Mouse (Mus musculus): ENCODE results near the gene Cttn.

The Cttn gene

DNA sequence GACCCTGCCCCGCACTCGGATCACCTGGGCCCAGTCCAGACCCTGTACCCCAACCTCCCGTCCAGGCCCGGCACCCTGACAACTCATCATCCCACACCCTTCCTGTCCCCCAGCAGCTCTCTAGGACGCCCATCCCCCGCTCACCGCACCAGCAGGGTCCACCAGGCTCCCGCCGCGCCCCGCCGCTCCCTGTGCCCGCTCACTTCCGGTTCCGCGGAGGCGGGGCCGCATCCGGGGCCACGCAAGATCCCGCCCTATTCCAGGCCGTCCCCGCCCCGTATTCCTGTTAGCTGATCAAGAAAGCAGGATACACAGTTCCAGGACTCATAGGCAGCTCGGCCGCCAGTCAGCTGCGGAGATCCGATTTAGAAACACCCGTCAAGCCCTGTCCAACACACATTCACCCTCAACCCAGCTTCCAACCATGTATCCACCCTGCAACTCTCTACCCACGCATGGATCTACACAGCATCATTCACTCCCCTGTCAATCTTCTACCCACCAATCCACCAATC is at the start of gene Cttn:
Gene Cttn (minus strand): TSS at position 465 of the 515 bp plus-strand sequence.
- DNase-seq (ENCODE audit: low spot score), result peak; percentile 89

DNA sequence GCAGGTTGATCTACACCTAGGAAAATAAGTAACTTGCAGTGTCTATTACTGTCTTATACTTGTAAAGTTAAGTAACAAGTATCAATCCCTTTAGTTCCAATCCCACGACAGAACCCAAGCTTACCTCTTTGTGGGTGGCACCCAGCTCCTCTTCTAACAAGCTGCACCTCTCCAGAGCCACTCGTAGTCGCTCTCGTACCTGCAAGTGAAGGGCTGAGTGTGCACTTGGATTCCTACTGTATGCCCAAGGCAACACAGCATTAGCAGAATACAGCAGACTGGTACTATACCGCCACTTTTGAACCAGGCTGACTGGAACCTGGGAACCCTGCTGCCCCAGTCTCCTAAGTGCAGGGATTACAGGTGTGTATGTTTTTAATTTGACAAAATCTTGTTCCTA is 49.0 kb upstream of the Cttn start:
- no peak for DNase-seq (ENCODE audit: low spot score)

- DNase-seq (ENCODE audit: low spot score), result no peak
Measured at GRCm38 (mm10) chr7:144516711-144517110, 45.9 kb upstream of the Cttn start.

DNA sequence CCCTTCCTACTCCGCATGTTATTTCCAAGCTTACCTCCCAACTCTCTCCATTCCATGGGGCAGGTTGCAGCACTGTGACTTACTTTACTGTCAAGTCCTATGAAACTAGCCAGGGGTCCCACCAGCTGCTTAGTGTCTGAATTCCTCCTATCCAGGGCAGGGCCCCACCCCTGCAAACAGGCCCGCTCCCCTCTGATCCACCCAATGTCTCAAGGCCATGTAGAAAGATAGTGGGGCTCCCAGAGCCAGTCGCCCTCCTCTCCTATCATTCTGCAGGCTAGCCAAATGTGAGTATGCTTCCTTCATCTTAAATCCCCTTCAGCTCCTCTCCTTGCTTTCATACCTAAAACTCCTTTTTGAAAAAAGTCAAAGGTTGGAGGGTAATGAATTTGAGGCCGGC is 38.3 kb upstream of the Cttn start:
- DNase-seq (ENCODE audit: low spot score), result no peak

DNA sequence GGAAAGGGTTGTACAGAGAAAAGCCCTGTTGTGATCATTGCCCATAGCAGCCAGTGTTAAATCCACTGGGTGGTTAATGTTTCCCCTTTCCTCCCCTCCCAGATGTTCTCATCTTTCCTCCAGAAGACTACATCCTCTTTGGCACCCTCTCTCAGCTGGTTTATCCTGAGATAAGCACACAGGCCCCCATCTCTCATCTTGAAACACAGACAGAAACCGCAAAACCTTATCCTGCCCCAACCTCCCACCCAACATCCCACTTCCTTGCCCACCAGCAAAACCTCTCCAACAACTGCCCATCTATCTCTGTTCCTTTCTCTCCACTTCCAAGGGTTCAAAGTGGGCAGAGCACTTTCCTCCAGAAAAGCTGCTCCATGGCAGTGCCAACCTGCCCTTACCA is 36.0 kb upstream of the Cttn start:
- DNase-seq (ENCODE audit: low spot score), result no peak

- DNase-seq (ENCODE audit: low spot score), result no peak
Measured at GRCm38 (mm10) chr7:144503959-144504358, 33.1 kb upstream of the Cttn start.

GRCm38 (mm10) chr7:144492931-144493330 is 22.1 kb upstream of the Cttn start:
- no peak for DNase-seq (ENCODE audit: low spot score)

DNA sequence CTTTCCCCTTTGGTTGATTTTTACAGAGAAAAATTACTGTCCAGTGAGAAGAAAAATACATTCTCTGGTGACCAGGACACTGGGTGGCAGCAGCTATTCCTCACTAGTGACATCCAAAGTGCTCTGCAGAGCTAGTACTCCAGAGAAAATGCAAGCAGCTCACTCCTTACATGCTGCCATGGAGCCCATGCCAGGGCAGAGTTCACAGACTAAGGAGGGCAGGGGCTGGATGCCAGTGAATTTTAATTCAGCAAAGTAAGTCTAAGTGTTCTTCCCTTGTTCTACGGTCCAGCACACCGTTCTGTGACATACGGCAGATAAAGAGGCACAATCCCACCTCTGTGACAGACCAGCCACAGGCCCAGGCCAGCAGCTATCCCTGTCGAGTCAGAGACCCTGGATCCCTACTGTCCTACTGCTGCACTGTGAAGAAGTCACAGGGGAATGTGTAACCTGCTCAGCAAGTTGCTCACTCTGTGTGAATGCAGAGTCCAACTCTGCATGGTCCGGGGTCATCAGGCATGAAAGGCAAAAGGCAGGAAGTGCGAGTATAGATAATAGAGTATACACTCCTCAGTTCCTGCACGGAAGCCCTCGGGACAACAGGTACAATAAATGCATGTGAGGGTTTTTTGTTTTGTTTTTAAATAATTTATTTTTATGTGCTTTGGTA is 19.5 kb upstream of the Cttn start:
- DNase-seq (ENCODE audit: low spot score), result no peak

DNA sequence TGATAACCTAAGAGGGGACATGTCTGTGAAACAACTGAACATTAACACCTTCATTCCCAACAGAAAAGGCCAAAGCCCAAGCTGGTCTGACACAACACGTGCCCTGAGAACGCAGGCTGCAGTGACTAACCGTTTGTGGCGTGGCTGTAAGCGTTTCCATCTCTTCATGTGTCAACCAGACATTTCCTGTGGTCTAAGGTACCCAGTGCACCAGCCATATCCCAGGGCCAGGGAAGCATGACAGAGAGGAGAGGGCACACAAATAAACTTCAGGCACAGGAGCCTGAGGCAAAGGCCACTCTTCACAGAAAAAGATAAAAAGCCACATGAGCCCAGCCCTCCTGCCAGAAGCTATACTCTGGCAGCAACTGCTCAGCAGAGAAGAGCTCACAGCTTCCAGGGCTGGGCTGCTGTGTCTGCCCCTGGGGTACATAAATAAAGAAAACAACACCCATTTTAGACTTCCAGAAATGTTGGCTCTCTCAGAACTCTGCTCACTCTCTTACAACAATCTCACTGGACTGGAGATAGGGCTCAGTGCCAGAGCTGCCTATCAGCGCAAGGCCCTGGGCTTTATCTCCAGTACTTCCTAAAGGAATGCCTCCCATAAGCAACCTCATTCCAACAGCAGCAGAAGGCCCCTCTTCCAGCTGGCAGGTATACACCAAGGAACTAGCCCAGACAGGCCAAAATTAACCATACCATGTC is 18.4 kb upstream of the Cttn start:
- DNase-seq (ENCODE audit: low spot score), result peak; percentile 39

- DNase-seq (ENCODE audit: low spot score), result no peak
Measured at GRCm38 (mm10) chr7:144480314-144480713, 9.5 kb upstream of the Cttn start.

DNA sequence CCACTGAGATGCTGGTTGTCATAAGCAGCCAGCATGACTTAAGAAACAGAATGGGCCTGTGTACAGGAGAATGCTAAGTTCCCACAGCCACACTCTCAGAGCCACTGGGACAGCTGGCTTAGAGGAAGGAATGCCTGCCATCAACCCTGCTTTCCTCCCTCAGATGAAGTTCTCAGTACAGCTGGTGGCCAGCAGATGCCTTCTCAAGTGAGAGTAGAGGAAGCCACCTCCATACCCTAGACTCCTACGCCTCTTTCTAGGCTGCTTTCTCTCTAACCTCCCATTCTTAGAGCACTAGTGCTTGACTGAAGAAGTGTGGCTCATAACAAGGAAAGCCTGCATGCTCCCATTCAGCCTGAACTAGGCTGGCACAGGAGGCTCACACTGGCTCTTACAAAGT is 8.8 kb upstream of the Cttn start:
- no peak for DNase-seq (ENCODE audit: low spot score)

- no peak for DNase-seq (ENCODE audit: low spot score)
Measured at GRCm38 (mm10) chr7:144475741-144476140, 4.9 kb upstream of the Cttn start.

- DNase-seq (ENCODE audit: low spot score), result no peak
Measured at GRCm38 (mm10) chr7:144473486-144473885, 2.7 kb upstream of the Cttn start.

GRCm38 (mm10) chr7:144471103-144471502 is 294 bp upstream of the Cttn start:
- DNase-seq (ENCODE audit: low spot score), result no peak

GRCm38 (mm10) chr7:144469908-144470544 is 783 bp downstream of the Cttn start:
- DNase-seq (ENCODE audit: low spot score), result peak; percentile 15

DNA sequence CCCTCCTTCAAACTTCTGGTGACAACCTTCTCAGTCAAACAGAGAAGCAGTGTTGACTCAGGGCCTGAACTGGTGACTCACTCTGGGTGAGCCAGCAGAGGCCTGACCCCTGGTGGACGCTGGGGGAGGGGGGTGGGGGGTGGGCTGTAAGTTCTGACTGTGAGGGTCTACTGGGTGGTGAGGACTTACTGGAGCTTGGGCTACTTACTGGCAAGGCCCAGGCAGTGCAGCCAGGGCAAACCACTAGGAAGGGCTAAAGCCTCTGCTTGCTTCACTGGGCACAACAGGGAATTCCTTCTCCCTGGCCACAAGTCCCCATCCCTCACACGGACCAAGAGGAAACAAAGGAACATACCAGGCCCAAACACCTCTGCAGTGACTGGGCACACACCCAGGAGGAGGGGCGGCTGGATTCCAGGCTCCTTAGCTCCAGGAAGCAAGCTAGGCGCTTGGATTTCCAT is 1.6 kb downstream of the Cttn start:
- peak; percentile 25 for DNase-seq (ENCODE audit: low spot score)

- DNase-seq (ENCODE audit: low spot score), result no peak
Measured at GRCm38 (mm10) chr7:144468741-144469140, 2.1 kb downstream of the Cttn start.

DNA sequence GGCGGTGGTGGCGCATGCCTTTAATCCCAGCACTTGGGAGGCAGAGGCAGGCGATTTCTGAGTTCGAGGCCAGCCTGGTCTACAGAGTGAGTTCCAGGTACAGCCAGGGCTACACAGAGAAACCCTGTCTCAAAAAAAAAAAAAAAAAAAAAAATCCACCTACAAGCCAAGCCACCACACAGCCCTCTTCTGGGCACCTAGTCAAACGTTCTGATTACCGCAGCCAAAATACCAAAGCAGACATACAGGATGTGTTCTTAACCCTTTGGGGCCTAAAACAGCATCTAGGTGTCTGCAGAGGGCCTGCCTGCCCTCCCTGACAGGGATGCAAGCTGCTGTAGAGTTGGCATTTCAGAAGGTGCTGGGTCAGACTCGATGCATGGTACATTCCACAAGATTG is 8.2 kb downstream of the Cttn start:
- no peak for DNase-seq (ENCODE audit: low spot score)

DNA sequence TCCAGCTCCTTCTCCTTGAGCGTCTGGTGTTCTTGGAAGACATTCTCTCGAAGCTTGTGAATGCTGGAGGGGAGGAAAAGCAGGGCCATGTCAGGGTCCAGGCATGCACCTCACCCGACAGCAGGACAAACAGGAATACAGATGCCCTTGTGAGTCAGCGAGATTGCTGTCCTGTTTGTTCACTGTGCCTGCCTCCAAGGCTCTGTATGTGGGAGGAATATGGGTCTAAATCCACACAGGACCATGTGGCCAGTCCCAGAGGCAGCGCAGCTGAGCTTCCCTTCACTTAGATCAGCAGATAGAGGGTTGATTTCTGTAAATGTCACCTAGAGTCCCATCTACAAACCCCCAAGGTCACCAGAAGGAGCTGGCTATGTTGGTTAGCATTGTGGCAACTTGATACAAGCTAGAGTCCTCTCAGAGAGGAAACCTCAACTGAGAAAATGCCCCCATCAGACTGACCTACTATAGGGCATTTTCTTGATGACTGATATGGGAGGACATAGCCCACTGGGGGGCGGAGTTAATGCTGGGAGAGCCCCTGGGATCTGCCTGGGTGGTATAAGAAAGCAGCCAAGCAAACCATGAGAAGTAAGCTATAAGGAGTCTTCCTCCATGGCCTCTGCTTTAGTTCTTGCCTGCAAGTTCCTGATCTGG is 9.4 kb downstream of the Cttn start:
- no peak for DNase-seq (ENCODE audit: low spot score)

GRCm38 (mm10) chr7:144458881-144459280 is 11.9 kb downstream of the Cttn start:
- no peak for DNase-seq (ENCODE audit: low spot score)

- no peak for DNase-seq (ENCODE audit: low spot score)
Measured at GRCm38 (mm10) chr7:144450661-144451060, 20.1 kb downstream of the Cttn start.

All from ovary, postnatal 36 days (tissue).